Mouse (Mus musculus): ENCODE results near the gene Rbpj.

DNA sequence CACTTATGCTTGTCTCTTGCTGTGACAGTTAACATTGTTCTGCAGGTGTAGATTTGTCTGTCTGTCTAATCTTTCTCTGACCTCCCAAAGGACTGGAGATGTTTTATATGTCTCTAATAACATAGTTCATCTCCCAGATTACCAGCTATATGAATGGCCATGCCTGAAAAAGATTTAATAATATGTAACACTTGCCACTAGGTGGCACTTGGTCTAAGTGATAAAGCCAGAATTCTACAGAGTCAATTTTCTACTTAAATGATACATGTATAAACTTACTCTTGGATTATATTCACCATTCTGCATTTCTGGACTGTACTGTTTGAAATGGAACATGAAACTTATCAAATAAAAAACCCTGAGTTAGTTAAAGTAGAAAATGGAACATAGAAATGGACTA lies 132.6 kb downstream of the Rbpj start:
- TF ChIP-seq CTCF (IDR thresholded peaks at IDR 0.05; ENCODE audit: low read depth) (peak; percentile 71), EP300 (optimal IDR thresholded peaks at IDR 0.05) (no peak)

All from stomach, postnatal 0 days (tissue).